Mouse (Mus musculus) C2C12 (cell line): Measurements from ENCODE around the gene Chd3. TPM values are rescaled to one million over a fixed set of nuclear protein-coding genes. Genes with fewer than 3 reads are reported as not detected.
A peak's percentile ranks its signal among the peaks of the same experiment; 100 is the strongest.

Source experiments
- H3K27me3 ChIP-seq: one replicate; pipeline ENCODE4 v1.6.1; 2011; ENCODE audit not compliant: control insufficient read depth, insufficient read depth, insufficient read length
- H3K36me3 ChIP-seq: one replicate; pipeline ENCODE4 v1.6.1; 2011; ENCODE audit not compliant: control insufficient read depth, insufficient read depth
- H3K4me3 ChIP-seq: one replicate; pipeline ENCODE4 v1.5.1; 2011; ENCODE audit warnings: mild to moderate bottlenecking, control low read depth; ENCODE audit not compliant: poor library complexity, insufficient read depth, severe bottlenecking
- H3K79me2 ChIP-seq: one replicate; pipeline ENCODE4 v1.6.1; 2011; ENCODE audit not compliant: control insufficient read depth, insufficient read depth
- H3K79me3 ChIP-seq: one replicate; pipeline ENCODE4 v1.6.1; 2011; ENCODE audit warnings: low read depth, control low read depth
- H3ac ChIP-seq: one replicate; pipeline ENCODE3; 2011; ENCODE audit warnings: low read depth; ENCODE audit not compliant: control insufficient read depth, insufficient read length
- CEBPB ChIP-seq: IDR thresholded peaks from one replicate; pipeline ENCODE4 v1.6.1; 2011; ENCODE audit warnings: low read depth, mild to moderate bottlenecking, control low read depth, moderate library complexity
- CTCF ChIP-seq: IDR thresholded peaks from one replicate; pipeline ENCODE4 v1.5.1; 2011; ENCODE audit not compliant: control insufficient read depth, insufficient read depth, insufficient read length
- FOSL1 ChIP-seq: IDR thresholded peaks from one replicate; pipeline ENCODE4 v1.8.0; 2011; ENCODE audit warnings: mild to moderate bottlenecking, low read length; ENCODE audit not compliant: poor library complexity, insufficient read depth, severe bottlenecking
- MAX ChIP-seq: IDR thresholded peaks from one replicate; pipeline ENCODE4 v1.6.1; 2011; ENCODE audit warnings: mild to moderate bottlenecking, control low read depth
- MYOD1 ChIP-seq: IDR thresholded peaks from one replicate; pipeline ENCODE4 v1.6.1; 2011; ENCODE audit warnings: low read depth; ENCODE audit not compliant: control insufficient read depth, insufficient read length
- MYOG ChIP-seq: IDR thresholded peaks from one replicate; pipeline ENCODE4 v1.6.1; 2011; ENCODE audit not compliant: control insufficient read depth, insufficient read length; ENCODE audit errors: extremely low read depth
- USF1 ChIP-seq: IDR thresholded peaks from one replicate; pipeline ENCODE4 v1.6.1; 2011; ENCODE audit warnings: low read depth, mild to moderate bottlenecking, control low read depth, moderate library complexity
- long read RNA-seq, 2 experiments: library from polyadenylated mRNA; unstranded; transcript quantifications; one replicate each; pipeline ENCODE4 v2.0.0; 2019 to 2020
- polyA plus RNA-seq: library from polyadenylated mRNA; unstranded; fragments of >200 nt; fragmentation: generic; extraction: Trizol; gene quantifications from one replicate; pipeline ENCODE4 v1.2.1, GENCODE M21; 2012; ENCODE audit warnings: missing spikeins

Gene Chd3
- 100 TPM for polyA plus RNA-seq
- long read RNA-seq, experiment 1, partial matches to known transcripts: 14 of 44 reads
- long read RNA-seq, experiment 1, other reads (novel, unspliced or antisense): 25 of 44 reads
- long read RNA-seq, experiment 2, partial matches to known transcripts: 30 of 47 reads
- long read RNA-seq, experiment 2, other reads (novel, unspliced or antisense): 16 of 47 reads

GRCm38 (mm10) chr11:69369215-69369989 is at the start of gene Chd3:
TSS of gene Chd3 (minus strand) at chr11:69369406.
- peaks cover 9% of the 10 kb centered on the region for H3K79me3 ChIP-seq
- H3K79me2 ChIP-seq: peaks cover 31% of the 10 kb centered on the region

GRCm38 (mm10) chr11:69417449-69418384 is 48.5 kb upstream of the Chd3 start:
- peaks cover 19% of the 10 kb centered on the region for H3K79me3 ChIP-seq
- H3K79me2 ChIP-seq: peaks cover 38% of the 10 kb centered on the region
- peak overlapping the region; percentile 40 for H3K4me3 ChIP-seq
- peaks cover 3% of the 10 kb centered on the region for H3K27me3 ChIP-seq
- H3K36me3 ChIP-seq: peaks cover 15% of the 10 kb centered on the region
- TF ChIP-seq CTCF: no peak
- TF ChIP-seq MAX: peak; percentile 97
- TF ChIP-seq MYOG: no peak
- TF ChIP-seq CEBPB: peak; percentile 25
- no peak for TF ChIP-seq FOSL1
- TF ChIP-seq USF1: peak; percentile 93
- TF ChIP-seq MYOD1: no peak
- H3ac ChIP-seq: peak overlapping the region; percentile 74

More at GRCm38 (mm10) chr11:69369215-69369989, at the start of gene Chd3:
- H3K36me3 ChIP-seq: no peaks in the 10 kb centered on the region
- no peaks in the 10 kb centered on the region for H3K27me3 ChIP-seq
- TF ChIP-seq MYOG (no peak), MYOD1 (no peak), USF1 (no peak), CEBPB (no peak), MAX (no peak), CTCF (no peak), FOSL1 (no peak)
- peak within 1 kb of the TSS; percentile 64 for H3K4me3 ChIP-seq
- H3ac ChIP-seq: peak within 1 kb of the TSS; percentile 64

DNA sequence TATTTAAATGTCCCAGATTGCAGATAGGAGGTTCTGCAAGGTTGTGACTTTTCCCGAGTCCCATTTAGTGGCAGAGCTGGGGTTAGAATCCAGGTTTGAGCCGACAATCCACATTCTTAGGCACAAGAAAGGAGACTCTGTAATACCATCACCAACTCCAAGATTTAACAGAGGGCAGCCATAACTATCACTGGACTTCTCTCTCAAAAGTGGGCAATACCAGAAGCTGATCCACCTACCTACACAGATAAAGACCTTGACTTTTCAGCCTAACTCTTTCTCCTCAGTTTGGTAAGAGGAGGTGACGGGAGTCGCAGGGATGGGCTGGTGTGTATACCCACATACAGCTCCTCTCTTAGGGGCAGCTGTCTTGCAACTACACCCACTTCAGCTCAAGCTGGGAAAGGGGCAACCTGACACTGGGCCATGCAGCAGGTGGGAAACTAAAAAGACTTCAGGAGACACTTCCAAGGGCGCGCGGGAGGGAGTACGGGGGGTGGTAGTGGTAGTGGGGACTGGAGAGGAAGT is 47.8 kb upstream of the Chd3 start:
- Histone ChIP-seq H3K79me2 (peaks cover 46% of the 10 kb centered on the region), H3K79me3 (peaks cover 21% of the 10 kb centered on the region), H3K36me3 (peaks cover 23% of the 10 kb centered on the region), H3K27me3 (peaks cover 3% of the 10 kb centered on the region), H3K4me3 (peak overlapping the region; percentile 78), H3ac (peak overlapping the region; percentile 20)
- TF ChIP-seq FOSL1: no peak
- TF ChIP-seq CTCF: no peak
- TF ChIP-seq CEBPB: no peak
- no peak for TF ChIP-seq MAX
- no peak for TF ChIP-seq MYOG
- no peak for TF ChIP-seq USF1
- no peak for TF ChIP-seq MYOD1

- Histone ChIP-seq H3K79me3 (peaks cover 21% of the 10 kb centered on the region), H3K79me2 (peaks cover 50% of the 10 kb centered on the region), H3K4me3 (peak overlapping the region; percentile 78), H3K36me3 (peaks cover 26% of the 10 kb centered on the region), H3ac (no peak overlapping the region), H3K27me3 (peaks cover 3% of the 10 kb centered on the region)
- TF ChIP-seq CEBPB (no peak), MYOG (no peak), USF1 (no peak), FOSL1 (no peak), MYOD1 (no peak), CTCF (no peak), MAX (no peak)
These were observed 47.3 kb upstream of the Chd3 start for GRCm38 (mm10) chr11:69416509-69416908.

- H3K27me3 ChIP-seq: no peaks in the 10 kb centered on the region
- H3K4me3 ChIP-seq: peak overlapping the region; percentile 78
- H3ac ChIP-seq: peak overlapping the region; percentile 90
- H3K36me3 ChIP-seq: peaks cover 26% of the 10 kb centered on the region
- H3K79me2 ChIP-seq: peaks cover 56% of the 10 kb centered on the region
- peaks cover 23% of the 10 kb centered on the region for H3K79me3 ChIP-seq
- TF ChIP-seq CTCF (no peak), USF1 (no peak), MYOD1 (no peak), CEBPB (no peak), MYOG (no peak), MAX (no peak), FOSL1 (no peak)
These were observed 46.7 kb upstream of the Chd3 start for GRCm38 (mm10) chr11:69415668-69416451.
